Mouse (Mus musculus): ENCODE measurements at regions not wholly inside any gene's neighbourhood (a gene's known extent, or its start where the extent isn't known, plus 50 kb on each side); places are given as distances from the start of the nearest gene placed in this dataset.

DNA sequence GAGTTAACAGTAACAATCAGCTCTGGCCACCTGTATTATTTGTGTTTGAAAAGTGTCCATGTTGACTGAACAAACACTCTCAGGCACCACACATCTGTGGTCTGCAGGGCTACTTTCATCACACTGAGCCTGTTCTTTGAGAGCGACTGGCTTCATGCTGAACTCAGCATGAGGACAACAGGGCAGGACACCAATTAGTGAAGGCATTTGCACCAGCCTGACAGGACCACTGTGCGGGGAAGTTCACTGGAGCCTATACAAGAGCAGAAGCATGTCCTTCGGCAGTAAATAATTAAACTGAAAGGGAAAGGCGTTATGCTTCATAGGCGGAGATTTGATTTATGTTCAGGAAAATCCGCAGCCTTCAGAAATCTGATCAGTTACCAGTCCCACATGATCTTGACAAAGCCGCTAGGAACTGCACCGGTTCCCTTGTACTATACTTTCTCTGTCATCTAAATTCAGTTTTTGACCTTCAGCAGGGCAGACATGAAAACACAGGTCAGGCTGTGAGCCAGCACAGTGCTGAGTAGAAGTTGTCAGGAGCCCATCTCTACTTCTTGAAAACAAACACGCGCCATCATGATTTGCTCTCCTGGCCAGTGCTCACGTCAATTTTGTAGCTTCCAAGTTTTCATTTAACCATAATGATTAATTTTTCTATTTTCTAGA, 166.1 kb upstream of the Slc7a11 start:
- Histone ChIP-seq H3K27ac (ENCODE audit: insufficient read depth, low read length) (no peak overlapping the region), H3K4me1 (ENCODE audit: control insufficient read depth, insufficient read depth, low read length) (peaks cover 6% of the 10 kb centered on the region), H3K27me3 (ENCODE audit: control insufficient read depth, insufficient read depth, low read length) (no peaks in the 10 kb centered on the region), H3K4me3 (replicated peaks; ENCODE audit: insufficient read depth, low read depth, low read length) (no peak overlapping the region)
- DNase-seq = no peak
- TF ChIP-seq CTCF (IDR thresholded peaks at IDR 0.05; ENCODE audit: borderline replicate concordance, insufficient read depth, low read depth, low read length) = no peak
- 80% methylated on average over 11 of the region's 11 CpGs for WGBS

DNA sequence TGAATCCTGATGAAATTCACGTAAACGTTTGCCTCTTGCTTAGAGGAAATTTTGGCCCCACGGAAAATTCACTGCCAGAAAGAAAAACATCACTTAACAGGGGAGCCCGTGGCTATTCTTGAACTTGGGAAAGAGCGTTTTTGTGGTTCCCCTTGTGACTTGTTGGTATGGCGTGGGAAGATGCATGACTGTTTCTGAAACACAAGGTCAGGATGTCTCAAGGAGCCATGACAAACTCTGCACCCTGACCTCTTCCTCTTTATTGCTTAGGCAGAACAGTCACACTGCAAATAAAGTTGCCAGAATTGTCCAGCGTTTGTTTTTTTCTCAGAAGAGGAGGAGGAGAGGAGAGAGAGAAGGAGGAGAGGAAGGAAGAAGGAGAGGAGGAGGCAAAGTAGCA, 164.3 kb upstream of the Slc7a11 start:
- no peak for TF ChIP-seq POLR2A (IDR thresholded peaks at IDR 0.05; ENCODE audit: borderline replicate concordance, insufficient read depth, low read length)
- TF ChIP-seq CTCF (IDR thresholded peaks at IDR 0.05; ENCODE audit: borderline replicate concordance, insufficient read depth, low read depth, low read length) = no peak
- no peak for DNase-seq
- Histone ChIP-seq H3K27ac (ENCODE audit: insufficient read depth, low read length) (no peak overlapping the region), H3K4me3 (replicated peaks; ENCODE audit: insufficient read depth, low read depth, low read length) (no peak overlapping the region), H3K27me3 (ENCODE audit: control insufficient read depth, insufficient read depth, low read length) (no peaks in the 10 kb centered on the region), H3K4me1 (ENCODE audit: control insufficient read depth, insufficient read depth, low read length) (peaks cover 6% of the 10 kb centered on the region)
- WGBS = 76% methylated on average over 7 of the region's 7 CpGs

DNA sequence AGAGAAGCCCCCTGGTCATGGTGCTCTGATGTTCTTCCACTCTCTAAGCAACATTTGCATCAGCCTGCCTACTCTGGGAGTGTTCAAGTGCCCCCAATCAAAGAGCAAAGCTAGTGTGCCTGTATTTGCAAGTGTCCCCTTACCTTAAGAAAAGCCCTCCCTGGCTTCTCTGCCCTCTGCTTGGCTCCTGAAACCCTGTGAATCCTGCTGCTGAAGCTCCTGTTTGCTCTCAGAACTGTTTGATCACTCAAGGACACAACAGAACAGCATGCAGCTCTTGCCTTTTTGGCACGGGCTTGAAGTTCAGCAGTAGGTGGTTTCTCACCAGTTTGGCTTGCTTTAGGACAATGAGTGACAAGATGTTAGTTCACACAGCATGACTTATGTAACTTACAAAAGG, 163.6 kb upstream of the Slc7a11 start:
- TF ChIP-seq POLR2A (IDR thresholded peaks at IDR 0.05; ENCODE audit: borderline replicate concordance, insufficient read depth, low read length) (no peak), CTCF (IDR thresholded peaks at IDR 0.05; ENCODE audit: borderline replicate concordance, insufficient read depth, low read depth, low read length) (no peak)
- DNase-seq = peak; percentile 64 to 87
- Histone ChIP-seq H3K27ac (ENCODE audit: insufficient read depth, low read length) (peak overlapping the region; percentile 40; the same call in 1 of the 2 replicates), H3K4me1 (ENCODE audit: control insufficient read depth, insufficient read depth, low read length) (peaks cover 6% of the 10 kb centered on the region), H3K27me3 (ENCODE audit: control insufficient read depth, insufficient read depth, low read length) (no peaks in the 10 kb centered on the region), H3K4me3 (replicated peaks; ENCODE audit: insufficient read depth, low read depth, low read length) (no peak overlapping the region)
- 0% methylated on average over 1 of the region's 1 CpGs for WGBS

- no peak for DNase-seq
- TF ChIP-seq CTCF (IDR thresholded peaks at IDR 0.05; ENCODE audit: borderline replicate concordance, insufficient read depth, low read depth, low read length) = no peak
- TF ChIP-seq POLR2A (IDR thresholded peaks at IDR 0.05; ENCODE audit: borderline replicate concordance, insufficient read depth, low read length) = no peak
- Histone ChIP-seq H3K4me1 (ENCODE audit: control insufficient read depth, insufficient read depth, low read length) (peaks cover 6% of the 10 kb centered on the region), H3K27ac (ENCODE audit: insufficient read depth, low read length) (no peak overlapping the region), H3K4me3 (replicated peaks; ENCODE audit: insufficient read depth, low read depth, low read length) (no peak overlapping the region), H3K27me3 (ENCODE audit: control insufficient read depth, insufficient read depth, low read length) (no peaks in the 10 kb centered on the region)
- 95% methylated on average over 4 of the region's 4 CpGs for WGBS
Observed at GRCm38 (mm10) chr3:50605750-50606149, 162.3 kb upstream of the Slc7a11 start.

GRCm38 (mm10) chr3:50603182-50603581, 159.8 kb upstream of the Slc7a11 start:
- Histone ChIP-seq H3K27ac (ENCODE audit: insufficient read depth, low read length) (no peak overlapping the region), H3K4me3 (replicated peaks; ENCODE audit: insufficient read depth, low read depth, low read length) (no peak overlapping the region), H3K27me3 (ENCODE audit: control insufficient read depth, insufficient read depth, low read length) (no peaks in the 10 kb centered on the region), H3K4me1 (ENCODE audit: control insufficient read depth, insufficient read depth, low read length) (peaks cover 6% of the 10 kb centered on the region)
- TF ChIP-seq POLR2A (IDR thresholded peaks at IDR 0.05; ENCODE audit: borderline replicate concordance, insufficient read depth, low read length) (no peak), CTCF (IDR thresholded peaks at IDR 0.05; ENCODE audit: borderline replicate concordance, insufficient read depth, low read depth, low read length) (no peak)
- WGBS = 55% methylated on average over 7 of the region's 7 CpGs
- DNase-seq = no peak

- WGBS = 97% methylated on average over 1 of the region's 1 CpGs
- no peaks in the 10 kb centered on the region for H3K27me3 ChIP-seq (ENCODE audit: control insufficient read depth, insufficient read depth, low read length)
- no peak overlapping the region for H3K4me3 ChIP-seq (replicated peaks; ENCODE audit: insufficient read depth, low read depth, low read length)
- H3K4me1 ChIP-seq (ENCODE audit: control insufficient read depth, insufficient read depth, low read length) = no peaks in the 10 kb centered on the region
- DNase-seq = no peak
- TF ChIP-seq CTCF (IDR thresholded peaks at IDR 0.05; ENCODE audit: borderline replicate concordance, insufficient read depth, low read depth, low read length) = no peak
- TF ChIP-seq POLR2A (IDR thresholded peaks at IDR 0.05; ENCODE audit: borderline replicate concordance, insufficient read depth, low read length) = no peak
- no peak overlapping the region for H3K27ac ChIP-seq (ENCODE audit: insufficient read depth, low read length)
Observed at GRCm38 (mm10) chr3:50595732-50596131, 152.3 kb upstream of the Slc7a11 start.

GRCm38 (mm10) chr3:50584323-50584722, 140.9 kb upstream of the Slc7a11 start:
- TF ChIP-seq POLR2A (IDR thresholded peaks at IDR 0.05; ENCODE audit: borderline replicate concordance, insufficient read depth, low read length) (no peak), CTCF (IDR thresholded peaks at IDR 0.05; ENCODE audit: borderline replicate concordance, insufficient read depth, low read depth, low read length) (no peak)
- WGBS = 98% methylated on average over 1 of the region's 1 CpGs
- DNase-seq = no peak
- H3K4me1 ChIP-seq (ENCODE audit: control insufficient read depth, insufficient read depth, low read length) = no peaks in the 10 kb centered on the region
- no peak overlapping the region for H3K27ac ChIP-seq (ENCODE audit: insufficient read depth, low read length)
- no peaks in the 10 kb centered on the region for H3K27me3 ChIP-seq (ENCODE audit: control insufficient read depth, insufficient read depth, low read length)
- H3K4me3 ChIP-seq (replicated peaks; ENCODE audit: insufficient read depth, low read depth, low read length) = no peak overlapping the region

- 69% methylated on average over 6 of the region's 6 CpGs for WGBS
- TF ChIP-seq POLR2A (IDR thresholded peaks at IDR 0.05; ENCODE audit: borderline replicate concordance, insufficient read depth, low read length) (no peak), CTCF (IDR thresholded peaks at IDR 0.05; ENCODE audit: borderline replicate concordance, insufficient read depth, low read depth, low read length) (no peak)
- DNase-seq = no peak
- no peaks in the 10 kb centered on the region for H3K27me3 ChIP-seq (ENCODE audit: control insufficient read depth, insufficient read depth, low read length)
- H3K4me3 ChIP-seq (replicated peaks; ENCODE audit: insufficient read depth, low read depth, low read length) = no peak overlapping the region
- H3K4me1 ChIP-seq (ENCODE audit: control insufficient read depth, insufficient read depth, low read length) = no peaks in the 10 kb centered on the region
- H3K27ac ChIP-seq (ENCODE audit: insufficient read depth, low read length) = no peak overlapping the region
Observed at GRCm38 (mm10) chr3:50583475-50583874, 140.1 kb upstream of the Slc7a11 start.
